Mouse (Mus musculus) midbrain, embryonic 10.5 days (tissue): ENCODE results near the gene Sema4d. TPM values are rescaled to one million over a fixed set of nuclear protein-coding genes. Genes with fewer than 3 reads are reported as not detected.

Experiments used
- DNase-seq: peaks from one replicate; pipeline ENCODE4 v3.0.0-alpha.2; 2017; ENCODE audit warnings: low spot score
- H3K27ac ChIP-seq: fragments of 300-500 bp; sonication (generic); replicated peaks from 2 replicates; pipeline ENCODE4 v1.5.1; 2016; ENCODE audit warnings: mild to moderate bottlenecking
- H3K27me3 ChIP-seq: fragments of 300-500 bp; sonication (generic); 2 replicates; pipeline ENCODE4 v1.6.1; 2016; ENCODE audit warnings: low read depth, mild to moderate bottlenecking; ENCODE audit not compliant: poor library complexity, severe bottlenecking
- H3K36me3 ChIP-seq: fragments of 300-500 bp; sonication (generic); 2 replicates; pipeline ENCODE4 v1.6.1; 2016; ENCODE audit warnings: mild to moderate bottlenecking, moderate library complexity
- H3K4me1 ChIP-seq: fragments of 300-500 bp; sonication (generic); 2 replicates; pipeline ENCODE4 v1.6.1; 2016
- H3K4me3 ChIP-seq: fragments of 300-500 bp; sonication (generic); 2 replicates; pipeline ENCODE4 v1.5.1; 2016; ENCODE audit warnings: mild to moderate bottlenecking, moderate library complexity
- H3K9me3 ChIP-seq: fragments of 300-500 bp; sonication (generic); replicated peaks from 2 replicates; pipeline ENCODE4 v1.6.1; 2016; ENCODE audit warnings: mild to moderate bottlenecking
- WGBS: fragments of 180-500 bp; shearing (Covaris S2); methylation state at CpG from one replicate; pipeline ENCODE4 v1.1.7; 2016; 5-methylcytosine and 5-hydroxymethylcytosine counted together
- polyA plus RNA-seq: library from polyadenylated mRNA; unstranded; fragments of >200 nt; fragmentation: Nextera tagmentation; extraction: Ambion mirVana; gene quantifications from 2 replicates; pipeline ENCODE4 v1.2.1, GENCODE M21; 2016

Sema4d gene
- polyA plus RNA-seq, 1 experiment from 2014 or later, result 5.6 TPM

- H3K4me3 ChIP-seq, result no peak overlapping the region
- H3K27me3 ChIP-seq, result no peaks in the 10 kb centered on the region
- H3K9me3 ChIP-seq, result no peaks in the 10 kb centered on the region
- no peak overlapping the region for H3K27ac ChIP-seq
- H3K36me3 ChIP-seq, result no peaks in the 10 kb centered on the region
- peaks cover 8% of the 10 kb centered on the region; the same call in 1 of the 2 replicates for H3K4me1 ChIP-seq
- DNase-seq, result no peak
- WGBS, result 80% methylated on average over 8 of the region's 8 CpGs
These were observed 26.0 kb downstream of the Sema4d start for GRCm38 (mm10) chr13:51767513-51767912.

DNA sequence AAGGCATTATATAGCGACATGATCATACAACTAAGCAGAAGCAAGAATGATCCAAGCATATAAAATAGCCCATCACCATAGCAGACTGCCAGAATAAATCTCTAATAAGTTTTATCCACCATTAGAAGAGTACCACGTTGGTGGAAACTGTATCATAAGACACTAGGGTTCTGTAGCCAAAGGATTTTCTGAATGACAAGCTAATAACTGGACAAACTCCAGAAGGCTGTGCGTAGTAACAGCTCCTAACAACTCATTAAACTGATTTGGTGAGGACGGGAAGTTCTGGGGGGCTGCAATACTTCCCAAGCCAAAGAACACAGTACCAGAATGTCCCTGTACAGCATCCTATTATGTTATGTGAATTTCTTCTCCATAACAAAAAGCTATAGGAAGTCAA, 26.8 kb downstream of the Sema4d start:
- Histone ChIP-seq H3K4me3 (no peak overlapping the region), H3K36me3 (no peaks in the 10 kb centered on the region), H3K27ac (no peak overlapping the region), H3K9me3 (no peaks in the 10 kb centered on the region), H3K4me1 (peaks cover 15% of the 10 kb centered on the region), H3K27me3 (no peaks in the 10 kb centered on the region)
- WGBS, result 87% methylated on average over 4 of the region's 4 CpGs
- no peak for DNase-seq

DNA sequence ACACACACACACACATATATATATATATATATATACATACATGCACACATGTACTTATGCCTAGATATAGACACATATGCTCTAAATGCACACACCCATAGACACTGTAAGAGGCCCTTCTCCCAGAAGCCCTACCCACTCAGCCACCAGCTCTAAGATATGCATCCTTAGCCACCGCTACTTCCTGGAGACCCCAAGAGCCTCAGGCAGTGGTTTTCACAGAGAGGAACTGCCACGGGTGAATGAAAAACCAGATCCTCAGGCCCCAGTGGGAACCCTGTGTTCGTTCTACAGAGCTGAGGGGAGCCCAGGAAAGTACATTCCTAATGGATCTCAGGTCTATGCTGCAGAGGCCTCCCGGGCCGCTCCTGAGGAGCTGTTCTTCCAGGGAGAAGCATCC, 28.2 kb downstream of the Sema4d start:
- H3K27me3 ChIP-seq, result no peaks in the 10 kb centered on the region
- H3K4me1 ChIP-seq, result peaks cover 27% of the 10 kb centered on the region
- no peak for DNase-seq
- WGBS, result 78% methylated on average over 5 of the region's 5 CpGs
- no peaks in the 10 kb centered on the region for H3K9me3 ChIP-seq
- H3K36me3 ChIP-seq, result no peaks in the 10 kb centered on the region
- H3K27ac ChIP-seq, result no peak overlapping the region
- no peak overlapping the region for H3K4me3 ChIP-seq

- no peaks in the 10 kb centered on the region for H3K36me3 ChIP-seq
- DNase-seq, result no peak
- H3K4me1 ChIP-seq, result peaks cover 27% of the 10 kb centered on the region
- H3K27ac ChIP-seq, result peak overlapping the region; percentile 1; the same call in 1 of the 2 replicates
- H3K9me3 ChIP-seq, result no peaks in the 10 kb centered on the region
- no peak overlapping the region for H3K4me3 ChIP-seq
- no peaks in the 10 kb centered on the region for H3K27me3 ChIP-seq
- WGBS, result 92% methylated on average over 12 of the region's 12 CpGs
These were observed 30.4 kb downstream of the Sema4d start for GRCm38 (mm10) chr13:51763019-51763698.

DNA sequence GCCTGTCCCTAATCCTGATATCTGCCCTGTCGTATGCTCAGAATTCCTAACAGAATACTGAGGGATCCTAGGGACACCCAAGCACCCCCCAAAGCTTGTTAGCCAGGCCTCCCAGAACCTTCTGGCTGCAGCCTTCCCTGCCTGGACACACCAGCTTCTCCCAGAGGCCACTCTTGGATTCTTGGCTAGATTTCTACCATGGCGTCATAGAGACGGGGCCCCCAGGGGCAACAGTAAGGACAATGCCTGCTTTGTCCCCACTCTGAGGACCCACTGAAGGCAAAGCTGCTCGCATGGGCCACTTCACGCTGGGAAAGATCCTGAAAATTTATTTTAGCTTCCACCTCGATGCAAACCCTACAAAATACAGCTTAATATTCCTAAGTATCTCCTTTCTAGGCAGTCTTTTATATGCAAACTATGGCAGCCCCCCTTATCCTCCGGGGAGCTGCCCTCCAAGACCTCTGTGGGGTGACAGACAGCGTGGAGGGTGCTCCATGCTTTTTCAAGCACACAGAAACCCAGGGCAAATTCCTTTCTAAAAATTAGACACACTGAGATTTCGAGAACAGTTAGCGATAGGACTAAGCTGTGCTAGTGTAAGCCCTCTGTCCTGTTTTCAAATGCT, 32.2 kb downstream of the Sema4d start:
- 44% methylated on average over 10 of the region's 10 CpGs for WGBS
- no peak for DNase-seq
- Histone ChIP-seq H3K36me3 (no peaks in the 10 kb centered on the region), H3K9me3 (no peaks in the 10 kb centered on the region), H3K4me1 (peaks cover 40% of the 10 kb centered on the region), H3K27me3 (no peaks in the 10 kb centered on the region), H3K4me3 (no peak overlapping the region), H3K27ac (peak overlapping the region; percentile 83)

DNA sequence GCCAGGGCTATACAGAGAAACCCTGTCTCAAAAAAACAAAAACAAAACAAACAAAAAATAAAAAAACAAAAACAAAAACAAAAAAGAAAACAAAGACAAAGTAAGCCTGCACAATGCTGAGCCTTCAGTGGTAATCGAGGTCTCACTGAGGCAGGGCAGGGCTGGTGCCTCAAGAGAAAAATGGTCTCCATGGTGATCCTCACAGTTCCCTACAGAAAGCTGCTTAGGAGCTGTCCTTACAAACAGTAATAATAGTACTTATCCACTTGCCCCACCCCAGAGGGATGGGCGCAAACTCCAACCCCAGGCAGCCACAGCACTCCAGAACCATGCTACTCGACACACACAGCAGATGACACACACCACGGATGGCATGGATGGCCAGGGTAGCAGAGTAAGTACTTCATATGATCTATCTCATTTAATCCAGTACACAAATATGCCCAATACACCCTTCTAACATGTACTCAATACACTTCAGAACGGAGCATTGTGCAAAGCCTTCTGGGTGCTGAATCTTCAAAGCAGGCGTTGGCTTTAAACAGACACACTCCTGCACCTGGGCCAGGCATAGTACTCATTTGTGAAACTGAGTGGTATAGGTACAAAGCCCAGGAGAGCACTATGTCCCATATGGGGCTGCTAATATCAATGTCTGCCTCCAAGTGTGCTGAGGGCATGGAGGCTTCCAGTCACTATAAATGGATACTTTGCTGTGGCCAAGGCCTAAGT, 34.1 kb downstream of the Sema4d start:
- Histone ChIP-seq H3K27me3 (no peaks in the 10 kb centered on the region), H3K4me1 (peaks cover 55% of the 10 kb centered on the region), H3K36me3 (no peaks in the 10 kb centered on the region), H3K27ac (no peak overlapping the region), H3K4me3 (no peak overlapping the region), H3K9me3 (no peaks in the 10 kb centered on the region)
- DNase-seq, result no peak
- 88% methylated on average over 6 of the region's 6 CpGs for WGBS

- no peaks in the 10 kb centered on the region for H3K9me3 ChIP-seq
- no peak for DNase-seq
- H3K27ac ChIP-seq, result no peak overlapping the region
- H3K27me3 ChIP-seq, result no peaks in the 10 kb centered on the region
- WGBS, result 89% methylated on average over 9 of the region's 9 CpGs
- H3K36me3 ChIP-seq, result no peaks in the 10 kb centered on the region
- peaks cover 65% of the 10 kb centered on the region for H3K4me1 ChIP-seq
- no peak overlapping the region for H3K4me3 ChIP-seq
These were observed 35.1 kb downstream of the Sema4d start for GRCm38 (mm10) chr13:51758428-51758827.

DNA sequence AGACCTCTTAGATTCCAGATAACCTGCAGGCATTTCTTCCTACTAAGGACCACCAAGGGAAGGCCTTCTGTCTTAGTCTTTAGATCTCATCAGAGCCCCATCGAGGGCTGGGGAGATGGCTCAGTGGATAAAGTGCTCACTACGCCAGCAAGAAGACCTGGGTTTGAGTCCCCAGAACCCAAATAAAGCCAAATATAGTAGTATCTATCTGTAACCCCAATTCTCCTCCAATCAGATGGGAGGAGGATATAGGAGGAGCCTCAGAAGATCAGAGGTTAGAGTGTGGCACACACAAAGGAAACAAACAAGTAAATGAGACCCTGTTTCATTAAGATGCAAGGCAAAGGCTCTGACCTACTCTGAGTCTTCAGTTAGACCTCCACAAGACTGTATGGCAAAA, 36.4 kb downstream of the Sema4d start:
- Histone ChIP-seq H3K27ac (no peak overlapping the region), H3K27me3 (no peaks in the 10 kb centered on the region), H3K4me1 (peaks cover 67% of the 10 kb centered on the region)

DNA sequence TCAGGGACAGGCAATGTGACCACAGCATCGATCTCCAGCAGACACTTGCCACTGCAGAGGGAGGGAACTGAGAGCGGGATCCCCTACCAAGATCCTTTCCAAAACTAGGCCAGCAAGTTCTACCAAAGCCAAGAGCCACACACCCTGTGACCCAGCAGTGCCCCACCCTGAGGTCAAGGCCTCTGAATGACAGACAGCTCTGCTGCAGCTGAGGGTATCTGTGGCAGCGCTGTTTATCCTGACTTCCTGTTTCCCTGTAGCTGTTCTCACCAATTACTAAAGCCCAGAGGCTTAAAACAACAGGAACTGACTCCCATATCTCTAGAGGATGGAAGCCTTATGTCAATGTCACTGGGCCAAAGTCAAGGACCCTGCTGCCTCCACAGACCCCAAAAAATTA, 37.0 kb downstream of the Sema4d start:
- Histone ChIP-seq H3K4me1 (peaks cover 63% of the 10 kb centered on the region), H3K27ac (no peak overlapping the region; the same call in 1 of the 2 replicates)

More for the DNA sequence above, 36.4 kb downstream of the Sema4d start:
- H3K36me3 ChIP-seq, result no peaks in the 10 kb centered on the region
- H3K4me3 ChIP-seq, result no peak overlapping the region
- H3K9me3 ChIP-seq, result no peaks in the 10 kb centered on the region
- WGBS, result 68% methylated on average over 2 of the region's 2 CpGs
- DNase-seq, result no peak

DNA sequence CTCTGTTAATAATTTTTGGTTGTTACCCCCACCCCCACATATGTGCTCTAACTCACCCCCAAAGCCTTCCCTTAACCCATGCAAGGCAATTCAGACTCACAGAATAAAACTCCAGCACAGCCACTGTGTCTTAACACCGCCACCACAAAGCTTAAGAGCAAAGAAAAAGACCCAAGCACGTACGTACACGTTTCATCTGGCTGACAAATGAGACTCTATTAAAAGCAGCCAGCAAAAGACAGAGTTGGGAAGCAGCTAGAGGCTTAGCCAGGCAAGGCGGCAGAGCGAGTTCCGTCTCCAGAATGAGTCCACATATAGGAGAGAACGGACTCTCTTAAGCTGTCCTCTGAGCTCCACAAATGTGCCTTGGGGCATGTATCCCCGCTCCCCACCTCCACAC, 37.5 kb downstream of the Sema4d start:
- 84% methylated on average over 9 of the region's 9 CpGs for WGBS
- H3K9me3 ChIP-seq, result no peaks in the 10 kb centered on the region
- H3K4me1 ChIP-seq, result peaks cover 57% of the 10 kb centered on the region
- H3K27ac ChIP-seq, result no peak overlapping the region
- no peak for DNase-seq
- H3K27me3 ChIP-seq, result no peaks in the 10 kb centered on the region
- H3K4me3 ChIP-seq, result no peak overlapping the region
- H3K36me3 ChIP-seq, result no peaks in the 10 kb centered on the region

More for the DNA sequence above, 37.0 kb downstream of the Sema4d start:
- Histone ChIP-seq H3K27me3 (no peaks in the 10 kb centered on the region), H3K36me3 (no peaks in the 10 kb centered on the region), H3K9me3 (no peaks in the 10 kb centered on the region), H3K4me3 (no peak overlapping the region)
- no peak for DNase-seq
- 72% methylated on average over 3 of the region's 3 CpGs for whole genome bisulfite sequencing

GRCm38 (mm10) chr13:51755584-51755983, 38.0 kb downstream of the Sema4d start:
- peaks cover 53% of the 10 kb centered on the region for H3K4me1 ChIP-seq
- no peaks in the 10 kb centered on the region for H3K9me3 ChIP-seq
- H3K27ac ChIP-seq, result peak overlapping the region; percentile 38; the same call in 1 of the 2 replicates
- no peaks in the 10 kb centered on the region for H3K27me3 ChIP-seq
- H3K36me3 ChIP-seq, result no peaks in the 10 kb centered on the region
- 90% methylated on average over 7 of the region's 7 CpGs for WGBS
- no peak for DNase-seq
- no peak overlapping the region for H3K4me3 ChIP-seq

GRCm38 (mm10) chr13:51754559-51755126, 38.9 kb downstream of the Sema4d start:
- Histone ChIP-seq H3K36me3 (no peaks in the 10 kb centered on the region), H3K4me3 (no peak overlapping the region), H3K4me1 (peaks cover 53% of the 10 kb centered on the region), H3K9me3 (no peaks in the 10 kb centered on the region), H3K27me3 (no peaks in the 10 kb centered on the region), H3K27ac (peak overlapping the region; percentile 73)
- 70% methylated on average over 13 of the region's 13 CpGs for WGBS
- no peak for DNase-seq
